Mouse (Mus musculus) frontal cortex, adult (tissue): ENCODE results near the gene Rtl10.

Experiments
- ATAC-seq: cut with Nextera tagmentation; 2 replicates; pipeline ENCODE4 v1.9.2; 2017; ENCODE audit warnings: mild to moderate bottlenecking, moderate library complexity, mixed read lengths; ENCODE audit not compliant: low TSS enrichment

Rtl10 gene

DNA sequence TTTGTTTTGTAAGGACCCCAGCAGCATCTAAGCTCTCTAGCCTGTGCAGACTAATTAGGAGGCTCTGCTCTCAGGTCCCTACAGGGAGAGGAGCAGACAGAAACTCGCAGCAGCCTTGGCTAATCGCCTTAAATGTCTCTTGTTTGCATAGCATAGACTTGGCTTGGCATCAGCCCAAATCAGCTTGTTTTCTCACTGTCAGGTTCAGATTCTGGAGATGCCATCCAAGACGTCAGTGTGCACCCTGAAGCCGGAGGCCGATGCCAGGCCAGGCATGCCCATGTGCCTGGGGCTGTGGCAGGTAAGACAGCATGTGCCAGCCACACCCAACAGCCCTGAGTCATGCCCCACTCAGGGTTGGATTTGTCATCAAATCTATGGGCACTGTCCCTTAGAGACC, 49.2 kb downstream of the Rtl10 start:
- no peak for ATAC-seq
